Mouse (Mus musculus) C2C12 (cell line): ENCODE data around the gene Ccdc180.

Source experiments
- CTCF ChIP-seq: IDR thresholded peaks from one replicate; pipeline ENCODE4 v1.5.1; 2011; ENCODE audit not compliant: control insufficient read depth, insufficient read depth, insufficient read length
- MYOD1 ChIP-seq: IDR thresholded peaks from one replicate; pipeline ENCODE4 v1.6.1; 2011; ENCODE audit warnings: low read depth; ENCODE audit not compliant: control insufficient read depth, insufficient read length

DNA sequence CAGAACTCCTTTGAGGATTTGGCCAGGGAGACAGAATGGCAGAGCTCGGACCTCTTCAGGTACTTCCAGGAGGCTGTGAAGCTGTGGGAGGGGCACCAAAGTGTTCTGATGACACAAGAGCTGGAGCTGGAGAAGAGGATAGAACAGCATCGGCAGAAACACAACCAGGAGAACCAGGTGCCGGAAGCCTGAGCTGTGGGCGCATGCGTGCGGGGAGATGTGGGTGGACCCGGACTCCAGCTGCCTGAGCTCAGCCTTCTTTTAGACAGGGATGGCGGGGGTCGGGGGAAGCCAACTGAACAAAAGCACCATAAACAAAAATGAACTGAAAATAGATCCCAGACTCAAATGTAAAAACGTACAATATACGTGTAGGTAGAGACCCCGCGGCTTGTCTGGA is 19.2 kb downstream of the Ccdc180 start:
- TF ChIP-seq CTCF (no peak), MYOD1 (no peak)
